Mouse (Mus musculus): ENCODE measurements around the gene Fig4.

The Fig4 gene

DNA sequence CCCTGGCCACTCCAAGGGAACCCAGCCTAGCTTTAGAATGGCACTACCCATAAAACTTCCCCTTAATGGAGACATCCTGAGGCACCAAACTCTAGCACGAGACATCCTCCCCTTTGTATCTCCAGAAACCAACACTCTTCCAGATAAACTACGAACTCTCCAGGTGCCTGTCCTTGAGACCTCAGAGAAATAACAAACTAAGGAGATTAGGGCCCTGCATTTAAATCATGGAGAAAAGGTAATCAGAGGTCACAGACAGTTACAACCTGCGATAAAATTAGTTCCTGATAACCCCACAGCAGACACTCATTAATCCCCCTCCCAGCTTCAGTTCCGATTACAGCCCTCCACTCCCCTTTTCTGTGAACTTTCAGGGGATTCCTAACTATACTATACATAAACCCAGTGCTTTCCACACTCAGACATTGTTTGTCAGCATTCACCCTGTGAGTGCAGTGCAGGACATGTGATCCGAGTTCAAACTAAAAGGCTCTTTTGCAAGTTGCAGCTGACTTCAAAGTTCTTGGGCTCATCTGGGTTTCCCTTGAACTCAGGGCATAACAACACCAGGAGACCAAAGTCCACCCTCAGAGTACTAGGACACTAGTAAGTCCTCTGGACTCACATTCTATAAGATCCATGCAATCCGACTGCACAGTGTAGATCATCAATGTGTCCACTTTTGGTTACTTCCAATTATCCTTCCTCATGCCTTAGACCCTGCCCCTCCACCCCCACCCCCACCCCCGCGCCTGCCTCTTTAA, 42.6 kb downstream of the Fig4 start:
- DNase-seq (ENCODE audit: low read depth) = no peak

DNA sequence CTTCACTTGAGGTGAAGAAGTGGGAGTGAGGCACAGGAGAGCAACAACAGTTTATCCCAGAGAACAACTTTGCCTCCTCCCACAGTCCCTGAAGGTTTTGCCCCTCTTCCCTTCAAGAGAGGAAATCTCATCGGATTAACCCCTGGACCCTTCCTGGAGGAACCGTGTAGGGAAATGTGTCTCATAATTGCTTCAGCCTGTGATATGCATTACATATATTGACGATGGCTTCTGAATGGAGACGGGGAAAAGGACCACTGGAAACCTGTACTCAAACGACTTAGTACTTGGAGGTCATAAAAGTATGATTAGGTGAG, 52.4 kb downstream of the Fig4 start:
- no peak for DNase-seq (ENCODE audit: low read depth)

DNA sequence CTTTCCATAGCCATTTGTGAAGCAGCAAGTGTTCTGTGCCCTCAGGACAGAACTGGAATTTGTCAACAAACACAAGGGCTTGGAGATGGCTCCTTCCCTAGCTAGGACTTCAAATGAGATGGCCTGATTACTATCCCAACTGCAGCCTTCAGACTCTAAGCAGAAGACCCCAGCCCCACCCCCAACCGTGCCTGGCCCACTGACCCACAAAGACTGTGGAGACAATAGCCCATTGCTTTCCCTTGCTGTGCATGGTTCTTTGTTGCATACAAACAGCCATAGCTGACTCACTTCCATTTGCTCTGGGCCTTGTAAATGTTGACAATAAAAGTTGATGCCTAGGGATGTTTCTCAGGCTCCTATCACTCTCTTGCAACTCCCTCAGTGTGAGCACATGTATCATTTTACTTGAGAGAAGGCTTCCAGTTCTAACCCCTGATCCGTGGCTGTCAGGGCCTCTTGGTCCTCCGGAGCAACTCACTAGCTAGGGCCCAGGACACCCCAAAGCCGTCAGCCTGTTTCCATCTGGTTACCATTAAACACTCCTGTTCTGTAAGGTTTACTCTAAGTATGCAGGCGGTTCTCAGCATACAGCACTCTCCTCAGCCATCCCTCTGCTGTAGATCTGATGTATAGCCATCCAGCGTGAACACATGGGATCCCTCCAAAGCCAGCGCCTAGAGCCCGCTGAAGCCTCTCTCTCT, 52.9 kb downstream of the Fig4 start:
- DNase-seq (ENCODE audit: low read depth) = no peak

DNA sequence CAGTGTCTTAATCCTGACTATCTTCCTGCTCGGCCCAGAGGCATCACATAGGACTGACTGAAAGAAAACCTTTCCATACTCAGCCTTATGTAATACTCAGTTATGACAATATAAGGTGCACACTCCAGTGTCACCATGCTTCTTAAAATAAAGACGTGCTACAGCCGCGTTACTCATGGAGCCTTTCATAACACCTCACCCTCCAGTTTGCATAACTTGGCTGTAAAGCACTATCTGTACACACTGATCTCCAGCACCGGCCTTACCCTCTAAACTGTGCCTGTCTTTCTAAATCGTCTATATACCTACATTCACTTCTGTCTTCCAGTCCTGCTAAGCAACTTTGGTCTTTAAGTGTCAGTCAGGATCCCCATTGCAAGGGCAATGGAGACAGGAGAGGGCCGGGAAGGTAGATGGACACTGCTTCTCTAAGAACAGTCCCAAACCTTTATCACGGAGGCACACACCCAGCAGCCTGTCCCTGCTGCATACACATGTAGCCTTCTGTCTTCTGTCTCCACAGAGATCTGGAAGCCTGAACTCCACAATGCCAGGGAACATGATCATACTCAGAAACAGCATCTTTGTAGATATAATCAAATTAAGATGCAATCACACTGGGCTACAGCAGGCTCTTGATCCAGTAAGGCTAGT, 53.9 kb downstream of the Fig4 start:
- DNase-seq (ENCODE audit: low read depth) = no peak

DNA sequence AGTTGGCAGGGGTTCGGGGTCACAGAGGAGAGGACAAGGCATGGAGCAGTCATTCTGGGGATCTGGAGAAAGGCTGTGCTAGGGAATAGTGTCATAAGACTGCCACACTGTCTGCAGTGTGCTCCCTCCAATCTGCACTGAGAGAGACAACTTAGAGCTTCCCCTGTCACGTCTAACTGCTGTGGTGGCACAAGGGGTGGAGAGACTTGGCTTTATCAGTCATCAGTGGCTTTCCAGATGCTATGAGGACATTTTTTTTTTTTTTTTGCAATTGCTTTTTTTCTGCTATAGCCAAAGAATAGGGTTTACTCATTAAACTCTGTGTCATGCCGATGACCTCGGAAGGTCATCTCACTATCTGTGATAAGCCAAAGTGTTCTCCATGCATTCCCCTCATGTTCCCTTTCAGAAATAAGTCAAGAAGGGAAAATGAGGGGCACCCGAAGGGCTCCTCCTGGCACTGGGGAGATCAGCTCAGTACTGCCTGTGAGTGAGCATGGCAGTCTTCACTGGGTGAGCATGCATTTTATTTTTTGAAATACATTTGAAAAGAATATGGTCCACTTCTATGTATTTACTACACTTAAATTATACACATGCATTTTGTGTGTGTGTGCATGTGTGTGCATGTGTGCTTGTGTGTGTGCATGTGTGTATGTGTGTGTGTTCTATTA, 55.1 kb downstream of the Fig4 start:
- no peak for DNase-seq (ENCODE audit: low read depth)

DNA sequence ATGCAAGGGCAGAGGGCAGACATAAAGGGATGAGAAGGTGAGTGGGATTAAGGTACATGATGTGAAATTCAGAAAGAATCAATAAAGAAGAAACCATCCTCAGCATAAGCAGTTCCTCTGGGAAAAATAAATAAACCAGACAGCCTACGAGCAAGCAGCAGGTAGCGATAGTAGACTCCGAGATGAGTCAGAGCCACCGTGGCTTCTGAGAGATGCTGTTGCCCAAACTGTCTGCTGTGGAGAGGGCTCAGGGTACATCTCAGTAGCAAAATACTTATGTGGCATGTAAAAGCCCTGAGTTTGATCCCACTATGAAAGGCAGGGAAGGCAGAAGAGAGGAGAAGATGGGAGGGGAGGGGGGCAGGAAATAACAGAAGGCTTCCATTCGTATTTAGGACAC, 56.9 kb downstream of the Fig4 start:
- no peak for DNase-seq (ENCODE audit: low read depth)

DNA sequence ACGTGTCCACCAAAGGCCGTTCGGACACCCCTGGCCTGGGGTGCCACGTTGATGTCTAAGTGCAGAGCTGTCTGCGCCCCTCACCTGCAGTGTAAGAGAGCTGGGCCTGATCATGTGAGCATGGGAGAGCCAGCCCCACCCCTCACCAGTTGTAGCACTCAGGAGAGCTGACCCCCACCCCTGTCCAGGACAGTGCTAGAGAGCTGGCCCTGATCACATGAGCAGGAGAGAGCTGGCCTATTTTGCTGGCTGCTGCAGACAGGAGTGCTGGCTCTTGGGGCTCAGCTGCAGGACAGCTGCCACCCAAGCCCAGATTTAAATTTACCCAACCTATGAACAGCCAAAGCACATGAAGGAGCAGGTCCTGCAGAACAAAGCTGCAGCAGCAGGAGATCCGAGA, 57.6 kb downstream of the Fig4 start:
- DNase-seq (ENCODE audit: low read depth) = no peak

DNA sequence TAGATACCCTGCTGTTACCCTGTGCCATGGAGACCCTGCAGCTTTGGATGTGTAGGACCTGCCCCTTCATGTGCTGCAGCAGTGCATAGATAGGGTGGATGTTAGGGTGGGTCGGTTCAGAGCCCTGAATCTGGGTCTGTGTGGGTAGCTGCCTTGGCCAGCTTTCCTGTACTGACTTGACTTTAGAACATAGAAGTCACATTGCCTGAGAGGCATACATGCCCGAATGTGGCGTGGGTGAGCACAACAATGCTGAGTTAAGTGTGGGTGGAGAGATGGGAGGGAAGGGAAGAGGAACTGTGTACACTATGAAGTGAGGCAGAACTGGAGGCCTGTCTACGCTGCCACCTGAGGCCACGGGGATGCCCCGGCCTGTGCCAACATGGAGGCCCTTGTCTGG, 58.0 kb downstream of the Fig4 start:
- DNase-seq (ENCODE audit: low read depth) = no peak

DNA sequence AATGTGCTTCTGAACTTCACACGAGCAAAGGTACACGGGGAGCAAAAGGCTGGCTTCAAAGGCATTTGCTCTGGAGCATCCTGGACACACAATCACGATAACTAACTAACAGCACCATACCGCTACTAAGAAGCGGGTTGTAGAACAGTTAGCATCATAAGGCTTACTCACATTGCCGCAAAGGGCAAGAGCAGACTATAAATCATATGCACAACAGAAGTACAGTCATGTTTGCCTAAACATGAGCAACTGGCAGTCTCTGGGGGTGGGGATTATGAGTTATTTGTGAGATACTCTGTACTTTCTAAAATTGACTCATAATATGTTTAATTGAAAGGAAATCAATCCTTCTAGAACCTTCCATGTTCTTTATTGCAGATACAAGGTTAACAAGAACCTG, 59.1 kb downstream of the Fig4 start:
- DNase-seq (ENCODE audit: low read depth) = no peak

DNA sequence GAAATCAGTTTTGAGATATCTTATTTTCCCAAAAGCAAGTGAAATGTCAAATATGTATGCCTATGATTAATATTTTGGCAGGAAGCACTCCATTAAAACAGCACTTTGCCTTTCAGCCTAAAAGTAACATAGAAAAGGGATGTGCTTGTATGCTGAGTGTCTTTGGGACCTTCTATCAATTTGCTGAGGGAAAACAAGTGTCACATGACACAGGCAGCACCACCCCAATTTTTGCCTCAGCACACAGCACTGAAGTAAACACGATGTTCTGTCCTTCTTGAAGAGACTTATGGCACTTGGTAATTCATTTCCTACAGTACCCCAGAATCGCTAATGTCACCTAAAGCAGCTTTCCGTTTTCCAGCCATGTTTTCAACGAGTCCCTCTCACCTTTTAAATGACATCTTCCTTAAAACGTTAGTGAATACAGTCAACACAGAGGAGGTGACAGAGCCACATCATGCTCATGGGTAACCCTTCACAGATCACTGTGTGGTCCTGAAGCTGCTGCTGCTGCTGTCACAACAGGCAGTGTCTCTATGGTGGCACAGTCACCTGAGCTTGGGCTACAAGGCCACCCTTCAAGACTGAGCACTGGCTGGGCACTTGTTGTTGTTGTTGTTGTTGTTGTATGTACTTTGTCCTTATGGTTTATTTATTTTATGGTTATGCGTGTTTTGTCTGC, 61.4 kb downstream of the Fig4 start:
- DNase-seq (ENCODE audit: low read depth) = no peak

DNA sequence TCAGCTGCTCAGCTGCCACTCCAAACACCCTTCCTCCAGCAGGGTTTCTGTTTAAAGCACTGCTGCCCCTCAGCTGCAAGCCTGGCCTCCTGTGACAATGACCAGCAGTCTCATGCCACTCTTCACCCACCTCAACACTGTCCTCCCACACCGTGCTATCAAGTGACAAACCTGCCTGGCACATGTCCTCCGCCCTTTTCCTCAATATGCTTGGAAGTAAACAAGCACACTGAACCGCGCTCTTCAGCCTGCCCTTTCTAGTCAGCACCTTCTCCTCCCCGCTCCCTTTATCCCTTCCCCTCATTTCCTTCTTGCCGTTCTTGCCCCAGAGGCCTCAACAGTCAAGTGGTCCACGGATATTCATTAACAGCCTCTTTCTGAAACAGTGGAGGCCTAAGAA, 62.0 kb downstream of the Fig4 start:
- no peak for DNase-seq (ENCODE audit: low read depth)

DNA sequence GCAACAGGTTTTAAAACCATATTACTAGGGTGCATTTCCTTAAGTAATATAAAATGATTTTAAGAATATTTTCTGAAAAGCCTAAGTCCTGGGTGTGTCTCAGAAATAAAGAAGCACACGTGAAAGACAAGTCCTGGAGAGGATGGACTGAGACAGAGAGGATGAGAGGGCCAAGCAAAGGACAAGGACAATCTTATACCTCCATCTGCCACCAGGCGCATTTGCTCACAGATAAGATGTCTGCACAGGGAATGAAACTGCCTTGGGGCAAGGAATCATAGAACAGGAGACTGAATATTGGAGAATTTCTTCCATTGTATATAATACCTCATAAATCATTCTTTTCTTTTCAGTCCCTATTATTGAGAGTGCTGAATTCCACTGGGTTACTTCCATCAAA, 67.0 kb downstream of the Fig4 start:
- no peak for DNase-seq (ENCODE audit: low read depth)

DNA sequence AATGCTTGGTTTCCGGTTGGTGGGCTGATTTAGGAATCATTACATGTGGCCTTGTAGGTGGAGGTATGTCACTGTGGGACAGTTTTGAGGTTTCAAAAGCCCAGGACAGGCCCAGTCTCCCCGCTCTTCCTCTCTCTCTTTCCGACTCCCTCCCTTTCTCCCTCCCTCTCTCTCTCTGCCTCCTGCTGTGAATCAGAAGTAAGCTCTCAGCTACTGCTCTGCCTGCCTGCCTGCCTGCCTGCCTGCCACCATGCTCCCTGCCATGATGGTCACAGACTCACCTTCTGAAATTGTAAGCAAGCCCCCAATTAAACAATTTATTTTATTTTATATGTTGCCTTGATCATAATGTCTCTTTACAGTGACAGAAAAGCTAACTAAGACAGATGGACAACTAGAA, 67.5 kb downstream of the Fig4 start:
- no peak for DNase-seq (ENCODE audit: low read depth)

DNA sequence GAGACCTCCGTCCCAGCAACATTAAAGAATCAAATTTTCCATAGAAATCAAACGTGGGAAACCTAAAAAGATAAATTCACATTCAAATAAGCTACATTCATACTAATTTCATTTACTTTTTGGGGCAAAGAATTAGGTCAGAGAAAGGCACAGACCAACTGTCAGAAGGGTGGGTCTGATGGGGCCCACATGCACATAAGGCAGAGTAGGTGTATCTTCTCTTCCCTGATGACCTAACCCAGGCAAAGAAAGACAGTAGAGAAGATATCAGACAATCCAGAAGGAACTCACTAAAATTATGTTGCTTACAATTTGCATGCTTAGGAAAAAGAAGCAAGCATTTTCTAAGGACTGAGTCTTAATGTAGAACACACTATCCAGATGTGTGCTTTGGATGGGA, 67.9 kb downstream of the Fig4 start:
- DNase-seq (ENCODE audit: low read depth) = no peak

DNA sequence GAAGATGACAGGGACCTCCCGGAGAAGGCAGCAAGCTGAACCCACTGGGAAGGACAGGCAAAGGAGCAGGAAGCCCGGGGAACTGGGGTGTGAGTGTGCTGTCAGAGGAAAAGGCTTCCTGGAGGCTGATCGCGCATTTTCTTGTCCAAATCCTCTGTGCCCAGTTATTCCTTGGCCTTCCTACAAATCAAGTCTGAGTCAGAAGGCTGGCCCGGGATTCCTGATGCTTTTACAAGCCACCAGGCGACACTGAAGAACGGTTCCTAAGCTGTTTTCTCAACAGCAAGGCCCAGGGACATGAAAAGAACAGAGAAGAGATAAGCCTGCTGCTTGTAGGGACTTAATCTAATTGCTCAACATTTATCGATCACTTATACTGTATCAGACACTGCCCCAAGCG, 68.5 kb downstream of the Fig4 start:
- no peak for DNase-seq (ENCODE audit: low read depth)

DNA sequence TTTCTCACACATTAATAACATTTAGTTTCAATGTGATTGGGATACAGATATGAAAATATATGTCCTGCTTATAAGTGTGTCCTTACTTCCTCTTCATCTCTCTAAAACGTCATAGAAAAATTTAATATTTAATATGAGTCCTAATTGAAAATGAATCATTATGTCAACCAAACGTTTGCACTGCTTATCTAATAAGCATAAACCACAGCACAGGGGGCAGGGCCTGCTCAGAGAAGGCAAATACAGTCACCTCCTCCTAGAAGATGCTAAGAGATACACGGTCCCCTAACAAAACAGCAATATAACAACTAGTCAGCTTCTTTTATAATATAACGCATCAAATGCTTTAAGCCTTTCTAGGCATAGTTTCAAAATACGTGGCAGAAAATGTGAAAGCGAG, 69.9 kb downstream of the Fig4 start:
- no peak for DNase-seq (ENCODE audit: low read depth)

DNA sequence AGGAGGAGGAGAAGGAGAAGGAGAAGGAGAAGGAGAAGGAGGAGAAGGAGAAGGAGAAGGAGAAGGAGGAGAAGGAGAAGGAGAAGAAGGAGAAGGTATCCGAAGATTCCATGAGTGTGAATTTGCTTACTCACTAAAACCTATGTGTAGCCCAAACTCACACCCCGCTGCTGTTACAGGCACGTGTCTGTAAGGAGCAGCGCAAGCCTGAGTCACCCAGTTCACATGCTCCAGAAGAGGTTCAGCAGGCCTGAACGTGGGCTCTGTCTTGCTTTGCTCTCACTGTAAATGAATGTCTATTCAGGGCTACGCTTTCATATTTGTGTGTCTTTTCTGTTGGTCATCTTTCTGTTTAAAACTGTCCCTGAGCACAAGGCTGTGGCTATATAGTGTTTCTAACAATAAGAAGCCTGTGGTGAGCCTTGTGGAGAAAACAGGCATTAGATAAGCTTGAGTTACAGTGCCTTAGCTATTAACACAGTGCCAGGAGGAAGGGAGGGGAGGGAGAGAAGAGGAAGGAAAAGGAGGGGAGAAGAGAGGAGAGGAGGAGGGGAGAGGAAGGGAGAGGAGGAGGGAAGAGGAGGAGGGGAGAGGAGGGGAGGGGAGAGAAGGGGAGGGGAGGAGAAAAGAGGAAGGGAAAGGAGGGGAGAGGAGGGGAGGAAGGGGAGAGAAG, 71.8 kb downstream of the Fig4 start:
- DNase-seq (ENCODE audit: low read depth) = no peak

DNA sequence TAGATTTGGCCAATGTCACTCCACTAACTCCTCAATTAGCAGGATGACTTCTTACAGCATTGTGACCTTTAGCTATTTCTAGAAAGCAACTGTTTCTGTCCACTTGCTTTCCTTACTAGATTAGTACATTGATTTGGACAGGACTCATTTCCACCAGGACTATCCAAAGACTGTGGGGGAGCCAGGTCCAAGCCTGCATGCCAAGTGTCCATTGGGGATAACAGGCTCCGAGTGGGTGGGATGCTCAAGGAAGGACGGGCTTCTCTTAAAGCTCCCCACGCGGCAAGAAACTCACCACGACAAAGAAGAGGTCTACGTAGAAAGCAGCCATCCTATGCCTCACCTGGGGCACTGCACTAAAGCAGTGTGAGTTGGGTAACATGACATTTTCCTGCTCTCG, 75.4 kb downstream of the Fig4 start:
- DNase-seq (ENCODE audit: low read depth) = no peak

DNA sequence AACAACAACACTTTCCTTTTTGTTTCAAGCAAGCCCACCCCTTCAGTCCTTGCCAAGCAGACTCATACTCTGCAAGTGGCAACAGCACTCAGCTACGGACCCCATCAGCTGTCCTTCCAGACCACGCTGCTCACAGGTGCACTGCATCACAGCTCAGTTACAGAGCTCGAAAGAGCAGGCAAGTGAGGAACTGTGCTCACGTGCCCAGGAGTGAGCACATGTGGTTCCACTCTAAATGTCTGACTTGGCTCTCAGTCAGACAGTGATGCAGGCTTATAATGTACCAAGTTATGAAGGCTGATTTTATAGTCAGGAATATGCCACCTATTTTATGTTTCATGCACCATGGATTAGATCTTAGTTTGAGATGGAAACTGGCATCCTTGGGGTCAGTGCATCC, 79.6 kb downstream of the Fig4 start:
- DNase-seq (ENCODE audit: low read depth) = no peak

DNA sequence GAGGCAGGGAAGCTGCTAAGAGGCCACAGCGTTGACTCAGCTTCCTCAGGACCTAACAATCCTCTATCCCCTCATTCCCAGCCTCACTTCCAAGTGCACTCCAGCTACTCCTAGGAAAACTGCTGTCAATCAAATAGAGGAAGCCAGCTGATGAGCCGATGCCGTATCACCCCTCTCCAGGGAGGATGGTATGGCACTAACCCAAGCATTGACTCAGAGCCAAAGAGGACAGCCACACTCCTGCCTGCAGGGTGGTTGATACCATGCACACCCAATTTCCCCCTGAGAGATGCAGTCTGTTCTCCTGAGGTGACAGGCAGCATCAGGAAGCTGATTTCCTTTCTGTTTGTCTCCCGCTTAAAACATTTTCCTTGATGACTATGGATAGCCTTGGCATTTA, 81.9 kb downstream of the Fig4 start:
- no peak for DNase-seq (ENCODE audit: low read depth)

DNA sequence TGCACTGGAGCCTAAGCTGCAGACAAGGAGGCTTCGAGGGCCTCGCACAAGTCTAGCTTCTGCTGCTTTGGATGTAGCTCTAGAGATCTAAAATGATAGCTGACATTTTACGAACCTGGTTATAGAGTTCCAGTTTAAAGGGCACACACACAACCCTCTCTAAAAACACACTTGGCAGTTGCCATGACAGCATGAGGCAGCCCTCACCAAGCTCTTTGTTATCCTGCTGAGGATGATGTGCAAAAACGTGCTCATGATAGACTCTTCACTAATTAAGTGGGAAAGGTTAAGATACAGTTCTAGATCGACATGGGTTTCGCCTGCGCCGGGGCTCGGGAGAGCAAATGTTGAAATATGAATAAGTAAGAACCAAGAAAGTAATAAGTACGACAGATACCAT, 84.2 kb downstream of the Fig4 start:
- no peak for DNase-seq (ENCODE audit: low read depth)

DNA sequence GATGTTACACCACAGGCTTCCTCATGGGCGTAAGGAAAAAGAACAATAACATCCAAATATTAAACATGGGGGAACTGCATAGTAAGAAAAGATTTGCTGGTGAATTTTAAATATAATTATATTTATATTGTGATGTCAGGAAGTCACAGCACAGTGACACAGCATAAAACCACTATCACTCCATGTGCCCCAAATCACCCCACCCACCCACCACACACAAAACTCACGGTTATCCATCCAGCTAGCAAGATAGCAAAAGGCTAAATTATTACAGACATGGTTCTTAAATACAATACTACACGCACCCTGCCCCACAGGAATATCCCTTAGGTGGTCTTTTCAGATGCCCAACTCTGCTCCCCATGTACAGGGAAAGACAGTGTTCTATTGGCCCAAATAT, 89.0 kb downstream of the Fig4 start:
- DNase-seq (ENCODE audit: low read depth) = no peak
